Mouse (Mus musculus): Measurements from ENCODE around the gene Trim47. TPM values are rescaled to one million over a fixed set of nuclear protein-coding genes. Genes with fewer than 3 reads are reported as not detected.

Trim47 gene
- polyA plus RNA-seq (2014; fragmentation: Illumina TruSeq; extraction: RNeasy Lipid Tissue Mini Kit (QIAGEN cat#74804)): not detected

GRCm38 (mm10) chr11:116127156-116127980 is at the start of gene Trim47:
Gene Trim47, minus strand, starts transcription at chr11:116127210.

GRCm38 (mm10) chr11:116167884-116168439 is 41.0 kb upstream of the Trim47 start, which contains the start of gene Fbf1:
Gene Fbf1, minus strand, starts transcription at chr11:116168166.

GRCm38 (mm10) chr11:116138468-116139138 is 11.6 kb upstream of the Trim47 start, which contains the start of gene Mrpl38:
Gene Mrpl38, minus strand, starts transcription at chr11:116138868.

GRCm38 (mm10) chr11:116130488-116131205 is 3.6 kb upstream of the Trim47 start, which contains the start of gene Trim65:
Gene Trim65, minus strand, starts transcription at chr11:116131128.

GRCm38 (mm10) chr11:116086258-116087193 is 40.5 kb downstream of the Trim47 start, which contains the start of gene Wbp2:
Gene Wbp2, minus strand, starts transcription at chr11:116086995.

GRCm38 (mm10) chr11:116077446-116078204 is 49.4 kb downstream of the Trim47 start, which contains the start of gene Unc13d:
Gene Unc13d, minus strand, starts transcription at chr11:116077961.

Other genes starting within 250 kb of the Trim47 start
- gene Smim5, start 227.2 kb downstream of the Trim47 start, polyA plus RNA-seq (2014; fragmentation: Illumina TruSeq; extraction: RNeasy Lipid Tissue Mini Kit (QIAGEN cat#74804)): not detected
- gene Smim6, start 215.2 kb downstream of the Trim47 start, polyA plus RNA-seq (2014; fragmentation: Illumina TruSeq; extraction: RNeasy Lipid Tissue Mini Kit (QIAGEN cat#74804)): not detected
- 12.8 TPM for gene Sap30bp, start 193.9 kb downstream of the Trim47 start, polyA plus RNA-seq (2014; fragmentation: Illumina TruSeq; extraction: RNeasy Lipid Tissue Mini Kit (QIAGEN cat#74804))
- 1.7 TPM for gene Recql5, start 193.7 kb downstream of the Trim47 start, polyA plus RNA-seq (2014; fragmentation: Illumina TruSeq; extraction: RNeasy Lipid Tissue Mini Kit (QIAGEN cat#74804))
- gene Itgb4, start 152.5 kb downstream of the Trim47 start, polyA plus RNA-seq (2014; fragmentation: Illumina TruSeq; extraction: RNeasy Lipid Tissue Mini Kit (QIAGEN cat#74804)): not detected
- gene Galk1, start 114.5 kb downstream of the Trim47 start, polyA plus RNA-seq (2014; fragmentation: Illumina TruSeq; extraction: RNeasy Lipid Tissue Mini Kit (QIAGEN cat#74804)): not detected
- 1,980 TPM for gene H3f3b, start 99.2 kb downstream of the Trim47 start, polyA plus RNA-seq (2014; fragmentation: Illumina TruSeq; extraction: RNeasy Lipid Tissue Mini Kit (QIAGEN cat#74804))
- 2.9 TPM for gene Unk, start 96.9 kb downstream of the Trim47 start, polyA plus RNA-seq (2014; fragmentation: Illumina TruSeq; extraction: RNeasy Lipid Tissue Mini Kit (QIAGEN cat#74804))
- gene Unc13d, start 49.2 kb downstream of the Trim47 start, polyA plus RNA-seq (2014; fragmentation: Illumina TruSeq; extraction: RNeasy Lipid Tissue Mini Kit (QIAGEN cat#74804)): 0.23 TPM
- gene Wbp2, start 40.2 kb downstream of the Trim47 start, polyA plus RNA-seq (2014; fragmentation: Illumina TruSeq; extraction: RNeasy Lipid Tissue Mini Kit (QIAGEN cat#74804)): 15.5 TPM
- 4.9 TPM for gene Trim65, start 3.9 kb upstream of the Trim47 start, polyA plus RNA-seq (2014; fragmentation: Illumina TruSeq; extraction: RNeasy Lipid Tissue Mini Kit (QIAGEN cat#74804))
- 1.3 TPM for gene Mrpl38, start 11.7 kb upstream of the Trim47 start, polyA plus RNA-seq (2014; fragmentation: Illumina TruSeq; extraction: RNeasy Lipid Tissue Mini Kit (QIAGEN cat#74804))
- gene Fbf1, start 41.0 kb upstream of the Trim47 start, polyA plus RNA-seq (2014; fragmentation: Illumina TruSeq; extraction: RNeasy Lipid Tissue Mini Kit (QIAGEN cat#74804)): 14.4 TPM
- gene Ten1, start 71.6 kb upstream of the Trim47 start, polyA plus RNA-seq (2014; fragmentation: Illumina TruSeq; extraction: RNeasy Lipid Tissue Mini Kit (QIAGEN cat#74804)): 1.7 TPM
- gene Acox1, start 71.8 kb upstream of the Trim47 start, polyA plus RNA-seq (2014; fragmentation: Illumina TruSeq; extraction: RNeasy Lipid Tissue Mini Kit (QIAGEN cat#74804)): 40.9 TPM
- not detected for gene Evpl, start 110.9 kb upstream of the Trim47 start, polyA plus RNA-seq (2014; fragmentation: Illumina TruSeq; extraction: RNeasy Lipid Tissue Mini Kit (QIAGEN cat#74804))
- gene Srp68, start 147.0 kb upstream of the Trim47 start, polyA plus RNA-seq (2014; fragmentation: Illumina TruSeq; extraction: RNeasy Lipid Tissue Mini Kit (QIAGEN cat#74804)): 10.1 TPM
- not detected for gene Galr2, start 153.7 kb upstream of the Trim47 start, polyA plus RNA-seq (2014; fragmentation: Illumina TruSeq; extraction: RNeasy Lipid Tissue Mini Kit (QIAGEN cat#74804))
- 5.8 TPM for gene Exoc7, start 180.0 kb upstream of the Trim47 start, polyA plus RNA-seq (2014; fragmentation: Illumina TruSeq; extraction: RNeasy Lipid Tissue Mini Kit (QIAGEN cat#74804))
- 0.23 TPM for gene Foxj1, start 208.2 kb upstream of the Trim47 start, polyA plus RNA-seq (2014; fragmentation: Illumina TruSeq; extraction: RNeasy Lipid Tissue Mini Kit (QIAGEN cat#74804))